Mouse (Mus musculus) inflammation-experienced regulatory T-cells, adult 16 weeks (primary cell): ENCODE measurements around the gene Rtf1. TPM values are rescaled to one million over a fixed set of nuclear protein-coding genes. Genes with fewer than 3 reads are reported as not detected.

Source experiments
- polyA plus RNA-seq: library from polyadenylated mRNA; unstranded; fragments of 100-300 nt; shearing (Covaris generic); gene quantifications from one replicate; pipeline ENCODE4 v1.2.1, GENCODE M21; 2017

The Rtf1 gene
- polyA plus RNA-seq = 35.7 TPM

GRCm38 (mm10) chr2:119674525-119675214 is at the start of gene Rtf1:
Gene Rtf1 (plus strand): TSS chr2:119675068.

GRCm38 (mm10) chr2:119662220-119663182 is 12.4 kb upstream of the Rtf1 start, which contains the start of gene Ndufaf1:
Gene Ndufaf1 (minus strand): TSS chr2:119662827.

GRCm38 (mm10) chr2:119741581-119742411 is 66.9 kb downstream of the Rtf1 start, which contains the start of gene Itpka:
Gene Itpka (plus strand): TSS chr2:119742337.

GRCm38 (mm10) chr2:119760251-119760650 is 85.4 kb downstream of the Rtf1 start, which contains the start of gene Ltk:
Gene Ltk (minus strand): TSS chr2:119760431.

Other genes with a start within 250 kb of the Rtf1 start
- 5.0 TPM for gene Ino80, start 197.4 kb upstream of the Rtf1 start, polyA plus RNA-seq
- gene Exd1, start 127.4 kb upstream of the Rtf1 start, polyA plus RNA-seq = not detected
- 75.4 TPM for gene Chp1, start 127.4 kb upstream of the Rtf1 start, polyA plus RNA-seq
- gene Nusap1, start 56.8 kb upstream of the Rtf1 start, polyA plus RNA-seq = 8.9 TPM
- gene Oip5, start 56.6 kb upstream of the Rtf1 start, polyA plus RNA-seq = 3.1 TPM
- 42.4 TPM for gene Ndufaf1, start 12.2 kb upstream of the Rtf1 start, polyA plus RNA-seq
- not detected for gene Itpka, start 67.3 kb downstream of the Rtf1 start, polyA plus RNA-seq
- gene Ltk, start 85.4 kb downstream of the Rtf1 start, polyA plus RNA-seq = not detected
- 44.4 TPM for gene Rpap1, start 112.5 kb downstream of the Rtf1 start, polyA plus RNA-seq
- gene Tyro3, start 122.7 kb downstream of the Rtf1 start, polyA plus RNA-seq = 3.0 TPM
- 67.1 TPM for gene Mga, start 222.2 kb downstream of the Rtf1 start, polyA plus RNA-seq